Mouse (Mus musculus) embryonic facial prominence, embryonic 15.5 days (tissue): ENCODE measurements around the gene Fam189b. TPM values are rescaled to one million over a fixed set of nuclear protein-coding genes. Genes with fewer than 3 reads are reported as not detected.

Experiments used
- ATAC-seq: fragments of 200-750 bp; cut with Nextera tagmentation; 2 replicates; pipeline ENCODE4 v1.8.0; 2017; ENCODE audit warnings: low read depth, moderate TSS enrichment; ENCODE audit not compliant: insufficient number of reproducible peaks, low FRiP score, low TSS enrichment
- H3K27ac ChIP-seq: fragments of 300-500 bp; sonication (generic); replicated peaks from 2 replicates; pipeline ENCODE4 v1.5.1; 2015; ENCODE audit warnings: mild to moderate bottlenecking, inconsistent platforms
- H3K27me3 ChIP-seq: fragments of 300-500 bp; sonication (generic); 2 replicates; pipeline ENCODE4 v1.6.1; 2015; ENCODE audit warnings: inconsistent platforms
- H3K36me3 ChIP-seq: fragments of 300-500 bp; sonication (generic); 2 replicates; pipeline ENCODE4 v1.6.1; 2015; ENCODE audit warnings: mild to moderate bottlenecking, inconsistent platforms
- H3K4me1 ChIP-seq: fragments of 300-500 bp; sonication (generic); 2 replicates; pipeline ENCODE4 v1.6.1; 2015; ENCODE audit warnings: inconsistent platforms
- H3K4me2 ChIP-seq: fragments of 300-500 bp; sonication (generic); replicated peaks from 2 replicates; pipeline ENCODE4 v1.6.1; 2015; ENCODE audit warnings: mild to moderate bottlenecking, inconsistent platforms
- H3K4me3 ChIP-seq: fragments of 300-500 bp; sonication (generic); replicated peaks from 2 replicates; pipeline ENCODE4 v1.5.1; 2015; ENCODE audit warnings: mild to moderate bottlenecking, inconsistent platforms
- H3K9ac ChIP-seq: fragments of 300-500 bp; sonication (generic); 2 replicates; pipeline ENCODE4 v1.6.1; 2015; ENCODE audit warnings: inconsistent platforms
- H3K9me3 ChIP-seq: fragments of 300-500 bp; sonication (generic); replicated peaks from 2 replicates; pipeline ENCODE4 v1.6.1; 2016; ENCODE audit warnings: inconsistent platforms
- WGBS: fragments of 180-500 bp; shearing (Covaris S2); methylation state at CpG from one replicate; pipeline ENCODE4 v1.1.7; 2015; 5-methylcytosine and 5-hydroxymethylcytosine counted together
- polyA plus RNA-seq: library from polyadenylated mRNA; unstranded; fragments of >200 nt; fragmentation: Nextera tagmentation; extraction: Ambion mirVana; gene quantifications from 2 replicates; pipeline ENCODE4 v1.2.1, GENCODE M21; 2015

The Fam189b gene
- 34.9 and 37.0 TPM in 2 replicates for polyA plus RNA-seq

GRCm38 (mm10) chr3:89183058-89183958 lies at the start of gene Fam189b:
TSS of gene Fam189b (plus strand) at chr3:89183143.
- Histone ChIP-seq H3K36me3 (peaks cover 45% of the 10 kb centered on the region), H3K9ac (peak within 1 kb of the TSS; percentile 65), H3K9me3 (no peaks in the 10 kb centered on the region), H3K27me3 (no peaks in the 10 kb centered on the region), H3K27ac (peak within 1 kb of the TSS; percentile 89), H3K4me1 (peaks cover 41% of the 10 kb centered on the region), H3K4me3 (peak within 1 kb of the TSS; percentile 69), H3K4me2 (peak within 1 kb of the TSS; percentile 92)
- 5% methylated on average over 39 of the region's 39 CpGs for WGBS
- ATAC-seq: peak; percentile 93

GRCm38 (mm10) chr3:89133752-89134151 lies 49.2 kb upstream of the Fam189b start:
- H3K4me2 ChIP-seq: no peak overlapping the region
- H3K27me3 ChIP-seq: 0 out of 2 replicates have a peak, but pooled peaks cover 4% of the 10 kb centered on the region
- WGBS: 81% methylated on average over 1 of the region's 1 CpGs
- no peaks in the 10 kb centered on the region for H3K36me3 ChIP-seq
- H3K4me1 ChIP-seq: 0 out of 2 replicates have a peak, but pooled peaks cover 6% of the 10 kb centered on the region
- no peaks in the 10 kb centered on the region for H3K9me3 ChIP-seq
- no peak overlapping the region for H3K4me3 ChIP-seq
- H3K9ac ChIP-seq: no peak overlapping the region
- ATAC-seq: no peak
- no peak overlapping the region for H3K27ac ChIP-seq

GRCm38 (mm10) chr3:89135958-89136357 lies 47.0 kb upstream of the Fam189b start, which contains the start of gene Pklr:
TSS of gene Pklr (plus strand) at chr3:89136142.
- 0 out of 2 replicates have a peak, but pooled peaks cover 6% of the 10 kb centered on the region for H3K4me1 ChIP-seq
- H3K4me2 ChIP-seq: no peak within 1 kb of the TSS
- H3K9ac ChIP-seq: no peak within 1 kb of the TSS
- H3K36me3 ChIP-seq: no peaks in the 10 kb centered on the region
- no peaks in the 10 kb centered on the region for H3K9me3 ChIP-seq
- H3K27me3 ChIP-seq: 0 out of 2 replicates have a peak, but pooled peaks cover 4% of the 10 kb centered on the region
- H3K27ac ChIP-seq: no peak within 1 kb of the TSS
- ATAC-seq: no peak
- 53% methylated on average over 3 of the region's 3 CpGs for WGBS
- no peak within 1 kb of the TSS for H3K4me3 ChIP-seq

GRCm38 (mm10) chr3:89136365-89136764 lies 46.6 kb upstream of the Fam189b start:
- Histone ChIP-seq H3K9me3 (no peaks in the 10 kb centered on the region), H3K4me2 (no peak overlapping the region), H3K27me3 (0 out of 2 replicates have a peak, but pooled peaks cover 4% of the 10 kb centered on the region), H3K4me3 (no peak overlapping the region), H3K36me3 (no peaks in the 10 kb centered on the region), H3K9ac (no peak overlapping the region), H3K27ac (no peak overlapping the region), H3K4me1 (0 out of 2 replicates have a peak, but pooled peaks cover 6% of the 10 kb centered on the region)
- WGBS: 41% methylated on average over 9 of the region's 9 CpGs
- no peak for ATAC-seq

- Histone ChIP-seq H3K27me3 (peaks cover 27% of the 10 kb centered on the region), H3K9ac (no peak overlapping the region), H3K27ac (no peak overlapping the region), H3K36me3 (no peaks in the 10 kb centered on the region), H3K4me2 (no peak overlapping the region), H3K9me3 (no peaks in the 10 kb centered on the region), H3K4me3 (no peak overlapping the region), H3K4me1 (peaks cover 9% of the 10 kb centered on the region; the same call in 1 of the 2 replicates)
- WGBS: 67% methylated on average over 10 of the region's 10 CpGs
- no peak for ATAC-seq
Measured at GRCm38 (mm10) chr3:89144821-89145220, 38.1 kb upstream of the Fam189b start.

GRCm38 (mm10) chr3:89145566-89145965 lies 37.4 kb upstream of the Fam189b start:
- ATAC-seq: no peak
- no peak overlapping the region for H3K4me3 ChIP-seq
- H3K9ac ChIP-seq: no peak overlapping the region
- H3K27me3 ChIP-seq: peaks cover 33% of the 10 kb centered on the region
- H3K27ac ChIP-seq: no peak overlapping the region
- no peaks in the 10 kb centered on the region for H3K9me3 ChIP-seq
- WGBS: 22% methylated on average over 8 of the region's 8 CpGs
- H3K36me3 ChIP-seq: no peaks in the 10 kb centered on the region
- no peak overlapping the region for H3K4me2 ChIP-seq
- H3K4me1 ChIP-seq: peaks cover 9% of the 10 kb centered on the region; the same call in 1 of the 2 replicates

- Histone ChIP-seq H3K27ac (no peak overlapping the region), H3K36me3 (no peaks in the 10 kb centered on the region), H3K4me2 (peak overlapping the region; percentile 66), H3K27me3 (peaks cover 37% of the 10 kb centered on the region), H3K4me1 (peaks cover 9% of the 10 kb centered on the region; the same call in 1 of the 2 replicates), H3K9ac (no peak overlapping the region), H3K9me3 (no peaks in the 10 kb centered on the region), H3K4me3 (peak overlapping the region; percentile 38)
- no peak for ATAC-seq
- 22% methylated on average over 26 of the region's 26 CpGs for WGBS
Measured at GRCm38 (mm10) chr3:89147101-89147978, 35.6 kb upstream of the Fam189b start.

GRCm38 (mm10) chr3:89147979-89148311 lies 35.0 kb upstream of the Fam189b start:
- Histone ChIP-seq H3K9me3 (no peaks in the 10 kb centered on the region), H3K4me2 (peak overlapping the region; percentile 66), H3K4me1 (peaks cover 9% of the 10 kb centered on the region; the same call in 1 of the 2 replicates), H3K27me3 (peaks cover 37% of the 10 kb centered on the region), H3K4me3 (peak overlapping the region; percentile 38), H3K36me3 (no peaks in the 10 kb centered on the region), H3K9ac (no peak overlapping the region), H3K27ac (no peak overlapping the region)
- 10% methylated on average over 15 of the region's 15 CpGs for WGBS
- ATAC-seq: no peak

- 70% methylated on average over 14 of the region's 14 CpGs for WGBS
- H3K4me3 ChIP-seq: no peak overlapping the region
- H3K27me3 ChIP-seq: peaks cover 37% of the 10 kb centered on the region
- H3K4me2 ChIP-seq: no peak overlapping the region
- no peak overlapping the region for H3K9ac ChIP-seq
- no peaks in the 10 kb centered on the region for H3K9me3 ChIP-seq
- no peak overlapping the region for H3K27ac ChIP-seq
- no peak for ATAC-seq
- H3K36me3 ChIP-seq: no peaks in the 10 kb centered on the region
- peaks cover 9% of the 10 kb centered on the region; the same call in 1 of the 2 replicates for H3K4me1 ChIP-seq
Measured at GRCm38 (mm10) chr3:89148567-89148966, 34.4 kb upstream of the Fam189b start.

- H3K27ac ChIP-seq: no peak overlapping the region
- no peak overlapping the region for H3K4me2 ChIP-seq
- 63% methylated on average over 17 of the region's 17 CpGs for WGBS
- H3K4me1 ChIP-seq: peaks cover 9% of the 10 kb centered on the region; the same call in 1 of the 2 replicates
- no peak for ATAC-seq
- H3K9me3 ChIP-seq: no peaks in the 10 kb centered on the region
- no peaks in the 10 kb centered on the region for H3K36me3 ChIP-seq
- H3K27me3 ChIP-seq: peaks cover 23% of the 10 kb centered on the region
- no peak overlapping the region for H3K4me3 ChIP-seq
- no peak overlapping the region for H3K9ac ChIP-seq
Measured at GRCm38 (mm10) chr3:89152084-89152835, 30.7 kb upstream of the Fam189b start.
